ENCODE assay signal across 8 mouse cellular contexts in the genomic region with DNA sequence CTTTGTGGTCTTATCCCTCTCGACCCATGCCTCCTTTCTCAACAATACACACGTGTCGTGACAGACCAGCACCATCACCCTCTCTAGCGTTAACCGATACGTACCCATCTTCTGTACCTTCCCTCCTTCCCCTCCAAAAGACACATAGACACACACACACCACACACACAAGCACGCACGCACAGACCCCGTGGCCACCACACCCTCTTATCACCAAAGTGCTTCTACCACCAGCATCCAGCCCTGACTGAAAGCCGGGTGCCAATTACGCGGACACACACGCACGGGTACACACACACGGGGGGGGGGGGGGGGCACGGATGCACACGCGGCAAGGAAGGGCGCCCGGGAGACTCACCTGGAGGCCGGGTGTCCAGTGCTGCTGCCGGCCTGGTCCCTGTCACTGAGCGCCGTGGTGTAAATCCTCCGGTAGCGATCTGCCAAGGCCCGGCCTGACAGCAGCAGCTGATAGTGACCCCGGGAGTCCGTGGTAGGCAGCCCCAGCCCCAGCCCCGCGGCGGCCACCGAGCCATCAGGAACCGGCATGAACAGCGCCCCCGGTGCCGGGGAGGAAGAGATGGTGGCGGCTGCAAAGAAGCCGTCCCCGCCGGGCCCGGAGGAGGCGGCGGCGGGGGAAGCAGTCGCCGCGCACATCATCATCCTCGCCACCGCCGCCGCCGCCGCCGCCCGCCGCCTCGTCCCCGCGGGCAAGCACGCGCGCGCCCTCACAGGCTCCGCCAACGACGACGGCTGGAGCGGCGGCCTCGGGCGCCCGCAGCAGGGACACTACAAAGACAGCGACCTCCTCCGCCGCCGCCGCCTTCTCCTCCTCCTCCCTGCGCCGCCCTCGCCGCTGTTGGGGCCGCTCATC. TPM values are rescaled to one million over a fixed set of nuclear protein-coding genes. Genes with fewer than 3 reads are reported as not detected.
DNase-seq lines count a peak whose midpoint lies in the region; ATAC-seq and TF ChIP-seq lines count a peak whose summit lies in the region.

No protein-coding gene starts in this region.

- WGBS in thymus, adult 2 months: under 1% methylated on average over 74 of the region's 83 CpGs
- WGBS in intestine, postnatal 0 days: under 1% methylated on average over 64 of the region's 83 CpGs
- WGBS in limb, embryonic 14.5 days: 2% methylated on average over 29 of the region's 83 CpGs
- WGBS in midbrain, embryonic 15.5 days: under 1% methylated on average over 60 of the region's 83 CpGs
- WGBS in stomach, embryonic 16.5 days: under 1% methylated on average over 68 of the region's 83 CpGs

- TF ChIP-seq POLR2A in thymus, adult 2 months (IDR thresholded peaks at IDR 0.05; ENCODE audit: control insufficient read depth, extremely low read depth, insufficient read depth, low read length, poor library complexity): no peak
- no peak for TF ChIP-seq POLR2A in limb, embryonic 14.5 days (IDR thresholded peaks at IDR 0.05; ENCODE audit: borderline replicate concordance, extremely low read depth, insufficient read depth, insufficient read length)

- H3K4me1 ChIP-seq in thymus, adult 2 months (replicated peaks; ENCODE audit: control insufficient read depth, insufficient read depth, low read length): peaks cover 11% of the 10 kb centered on the region
- H3K4me1 ChIP-seq in intestine, postnatal 0 days (replicated peaks; ENCODE audit: control insufficient read depth, insufficient read depth, low read length): peaks cover 8% of the 10 kb centered on the region; the same call in 1 of the 2 replicates
- H3K4me1 ChIP-seq in limb, embryonic 14.5 days (ENCODE audit: control insufficient read depth, insufficient read depth, low read length): peaks cover 17% of the 10 kb centered on the region
- peaks cover 48% of the 10 kb centered on the region for H3K4me1 ChIP-seq in midbrain, embryonic 15.5 days
- peaks cover 23% of the 10 kb centered on the region; the same call in 1 of the 2 replicates for H3K4me1 ChIP-seq in stomach, embryonic 16.5 days (ENCODE audit: control insufficient read depth, insufficient read depth, low read length)

- no peaks in the 10 kb centered on the region for H3K9me3 ChIP-seq in intestine, postnatal 0 days (ENCODE audit: control insufficient read depth)
- no peaks in the 10 kb centered on the region for H3K9me3 ChIP-seq in limb, embryonic 14.5 days (ENCODE audit: control insufficient read depth, low read length)
- H3K9me3 ChIP-seq in midbrain, embryonic 15.5 days: no peaks in the 10 kb centered on the region
- H3K9me3 ChIP-seq in stomach, embryonic 16.5 days (replicated peaks; ENCODE audit: control insufficient read depth, low read length): no peaks in the 10 kb centered on the region

- peak; percentile 68; the same call in 1 of the 2 replicates for ATAC-seq in intestine, postnatal 0 days
- peak; percentile 63 for ATAC-seq in limb, embryonic 14.5 days (ENCODE audit: low FRiP score, low read depth)
- peak; percentile 71 for ATAC-seq in midbrain, embryonic 15.5 days (replicated peaks)
- peak; percentile 42 for ATAC-seq in stomach, embryonic 16.5 days (ENCODE audit: insufficient read depth, low FRiP score)

- no peak overlapping the region for H3K27ac ChIP-seq in thymus, adult 2 months (ENCODE audit: control insufficient read depth, insufficient read depth, low read length)
- peak overlapping the region; percentile 82 for H3K27ac ChIP-seq in intestine, postnatal 0 days (ENCODE audit: low read depth, low read length)
- H3K27ac ChIP-seq in limb, embryonic 14.5 days (replicated peaks; ENCODE audit: low read depth, low read length): peak overlapping the region; percentile 88
- peak overlapping the region; percentile 99 for H3K27ac ChIP-seq in midbrain, embryonic 15.5 days
- peak overlapping the region; percentile 87 for H3K27ac ChIP-seq in stomach, embryonic 16.5 days (ENCODE audit: low read length)

- peak overlapping the region; percentile 85 for H3K4me3 ChIP-seq in thymus, adult 2 months (ENCODE audit: control insufficient read depth, insufficient read depth, low read length)
- peak overlapping the region; percentile 81 for H3K4me3 ChIP-seq in intestine, postnatal 0 days (ENCODE audit: low read depth, low read length)
- peak overlapping the region; percentile 82 for H3K4me3 ChIP-seq in limb, embryonic 14.5 days (replicated peaks; ENCODE audit: low read length)
- peak overlapping the region; percentile 86 for H3K4me3 ChIP-seq in midbrain, embryonic 15.5 days
- H3K4me3 ChIP-seq in stomach, embryonic 16.5 days (replicated peaks; ENCODE audit: low read length): peak overlapping the region; percentile 83

- peak; percentile 40; the same call in 1 of the 2 replicates for TF ChIP-seq CTCF in thymus, adult 2 months (IDR thresholded peaks at IDR 0.05; ENCODE audit: borderline replicate concordance, control insufficient read depth, extremely low read depth, insufficient read depth, low read length, poor library complexity)
- TF ChIP-seq CTCF in intestine, postnatal 0 days (IDR thresholded peaks at IDR 0.05; ENCODE audit: low read depth): peak; percentile 47

- H3K36me3 ChIP-seq in thymus, adult 2 months (ENCODE audit: control insufficient read depth, insufficient read depth, low read length): no peaks in the 10 kb centered on the region
- no peaks in the 10 kb centered on the region for H3K36me3 ChIP-seq in intestine, postnatal 0 days (ENCODE audit: control insufficient read depth, insufficient read depth)
- H3K36me3 ChIP-seq in limb, embryonic 14.5 days (ENCODE audit: control insufficient read depth, insufficient read depth, low read length): no peaks in the 10 kb centered on the region
- H3K36me3 ChIP-seq in midbrain, embryonic 15.5 days (replicated peaks): no peaks in the 10 kb centered on the region
- H3K36me3 ChIP-seq in stomach, embryonic 16.5 days (ENCODE audit: control insufficient read depth, insufficient read depth, low read length): no peaks in the 10 kb centered on the region

- peak overlapping the region; percentile 72 for H3K9ac ChIP-seq in intestine, postnatal 0 days (ENCODE audit: low read depth, low read length)
- H3K9ac ChIP-seq in limb, embryonic 14.5 days (ENCODE audit: low read depth, low read length, severe bottlenecking): peak overlapping the region; percentile 84
- H3K9ac ChIP-seq in midbrain, embryonic 15.5 days: peak overlapping the region; percentile 89
- H3K9ac ChIP-seq in stomach, embryonic 16.5 days (ENCODE audit: low read length): peak overlapping the region; percentile 87

- no peaks in the 10 kb centered on the region for H3K27me3 ChIP-seq in thymus, adult 2 months (ENCODE audit: control insufficient read depth, insufficient read depth, low read length)
- H3K27me3 ChIP-seq in intestine, postnatal 0 days (replicated peaks; ENCODE audit: control insufficient read depth, insufficient read depth, low read length): no peaks in the 10 kb centered on the region
- no peaks in the 10 kb centered on the region for H3K27me3 ChIP-seq in limb, embryonic 14.5 days (ENCODE audit: control insufficient read depth, insufficient read depth, low read length)
- no peaks in the 10 kb centered on the region for H3K27me3 ChIP-seq in midbrain, embryonic 15.5 days (replicated peaks)
- no peaks in the 10 kb centered on the region for H3K27me3 ChIP-seq in stomach, embryonic 16.5 days (ENCODE audit: control insufficient read depth, insufficient read depth, low read length)

- peak; percentile 63 for DNase-seq in thymus, adult 2 months
- DNase-seq in thymus, postnatal 14 days: no peak
- DNase-seq in cerebellum, adult 9-11 months: peak; percentile 83
- peak; percentile 43 to 54 for DNase-seq in gastrocnemius, adult 8-10 months (ENCODE audit: low spot score in 2 of 2)
- DNase-seq in limb, embryonic 14.5 days (ENCODE audit: low spot score): peak; percentile 5

- peak overlapping the region; percentile 89 for H3K4me2 ChIP-seq in intestine, postnatal 0 days (replicated peaks; ENCODE audit: low read depth)
- H3K4me2 ChIP-seq in limb, embryonic 14.5 days (replicated peaks; ENCODE audit: low read depth, low read length, severe bottlenecking): peak overlapping the region; percentile 50
- peak overlapping the region; percentile 84 for H3K4me2 ChIP-seq in midbrain, embryonic 15.5 days
- H3K4me2 ChIP-seq in stomach, embryonic 16.5 days (ENCODE audit: low read depth, low read length): peak overlapping the region; percentile 73

RNA-seq across cellular contexts. Expression of gene Mycbp2, which starts 0.5 kb away (rescaled TPM):
- 36.1 and 37.9 TPM in 2 replicates for polyA plus RNA-seq in thymus, adult 2 months (2012; rRNA removed)
- total RNA-seq in gastrocnemius, adult 8-10 months (2022): 10 to 100 TPM; 22.6 to 41.3 (median 28.6) TPM
- 12.4 and 15.9 TPM in 2 replicates for polyA plus RNA-seq in intestine, postnatal 0 days (2015; fragmentation: Nextera tagmentation; extraction: Ambion mirVana)
- polyA plus RNA-seq in limb, embryonic 14.5 days (2012; rRNA removed): 39.6 and 43.1 TPM in 2 replicates
- polyA plus RNA-seq in limb, embryonic 14.5 days (2014; fragmentation: Nextera tagmentation; extraction: Ambion mirVana): 33.3 and 35.1 TPM in 2 replicates
- polyA plus RNA-seq in midbrain, embryonic 15.5 days (2015; fragmentation: Nextera tagmentation; extraction: Ambion mirVana): 60.6 and 65.8 TPM in 2 replicates
- polyA plus RNA-seq in stomach, embryonic 16.5 days (2015; fragmentation: Nextera tagmentation; extraction: Ambion mirVana): 18.2 and 20.1 TPM in 2 replicates
